In the genomic region with DNA sequence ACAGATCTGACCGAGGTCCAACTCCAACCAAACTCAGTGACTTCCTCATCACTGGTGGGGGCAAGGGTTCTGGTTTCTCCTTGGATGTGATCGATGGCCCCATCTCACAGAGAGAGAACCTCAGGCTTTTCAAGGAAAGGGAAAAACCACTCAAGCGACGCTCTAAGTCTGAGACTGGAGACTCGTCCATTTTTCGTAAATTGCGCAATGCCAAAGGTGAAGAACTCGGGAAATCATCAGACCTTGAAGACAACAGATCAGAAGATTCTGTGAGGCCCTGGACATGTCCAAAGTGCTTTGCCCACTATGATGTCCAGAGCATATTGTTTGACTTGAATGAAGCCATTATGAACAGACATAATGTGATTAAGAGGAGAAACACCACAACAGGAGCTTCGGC, we compare ENCODE assay signal across 21 mouse cellular contexts.
DNase-seq lines count a peak whose midpoint lies in the region; TF ChIP-seq lines count a peak whose summit lies in the region.
"Had no signal": no experiment of that assay in that cellular context is flagged by ENCODE, and none has a peak within 500 bp of the region (broad histone marks: within the 10 kb centered on the region; RNA-seq: fewer than 3 reads in every experiment).

No protein-coding gene starts in this region.

- no peak overlapping the region for H3K4me3 ChIP-seq in kidney, adult 2 months (ENCODE audit: insufficient read depth, low read depth, low read length)
- H3K4me3 ChIP-seq in C2C12 (ENCODE audit: insufficient read depth, poor library complexity, severe bottlenecking): no peak overlapping the region
- H3K4me3 ChIP-seq in olfactory bulb, adult 2 months (ENCODE audit: insufficient read depth, low read depth, low read length): peak overlapping the region; percentile 82
- H3K4me3 ChIP-seq: embryonic facial prominence, embryonic 13.5 days; embryonic facial prominence, embryonic 15.5 days; erythroblast, embryonic 14.5 days; forebrain, embryonic 10.5 days; forebrain, embryonic 12.5 days had no signal

- no peaks in the 10 kb centered on the region for H3K36me3 ChIP-seq in kidney, adult 2 months (ENCODE audit: control insufficient read depth, insufficient read depth, low read length)
- H3K36me3 ChIP-seq in C2C12 (ENCODE audit: control insufficient read depth, insufficient read depth): no peaks in the 10 kb centered on the region

- no peak overlapping the region for H3K27ac ChIP-seq in kidney, adult 2 months (ENCODE audit: insufficient read depth, low read depth, low read length)
- H3K27ac ChIP-seq in olfactory bulb, adult 2 months (ENCODE audit: insufficient read depth, low read depth, low read length): peak overlapping the region; percentile 99
- H3K27ac ChIP-seq: embryonic facial prominence, embryonic 13.5 days; embryonic facial prominence, embryonic 15.5 days; forebrain, embryonic 10.5 days; forebrain, embryonic 12.5 days had no signal

- H3ac ChIP-seq in C2C12 (ENCODE audit: control insufficient read depth, insufficient read length, low read depth): no peak overlapping the region

- no peak for TF ChIP-seq POLR2A in kidney, adult 2 months (IDR thresholded peaks at IDR 0.05; ENCODE audit: low read depth, low read length)
- no peak for TF ChIP-seq POLR2A in olfactory bulb, adult 2 months (IDR thresholded peaks at IDR 0.05; ENCODE audit: insufficient read depth, low read depth, low read length)

- no peaks in the 10 kb centered on the region for H3K79me3 ChIP-seq in C2C12 (ENCODE audit: low read depth)

- no peaks in the 10 kb centered on the region for H3K27me3 ChIP-seq in kidney, adult 2 months (replicated peaks; ENCODE audit: control insufficient read depth, insufficient read depth, low read length)
- H3K27me3 ChIP-seq in C2C12 (ENCODE audit: control insufficient read depth, insufficient read depth, insufficient read length): no peaks in the 10 kb centered on the region
- H3K27me3 ChIP-seq: embryonic facial prominence, embryonic 13.5 days; embryonic facial prominence, embryonic 15.5 days; forebrain, embryonic 12.5 days had no signal

- no peaks in the 10 kb centered on the region for H3K79me2 ChIP-seq in C2C12 (ENCODE audit: control insufficient read depth, insufficient read depth)

- TF ChIP-seq CTCF in kidney, adult 2 months (conservative IDR thresholded peaks at IDR 0.05; ENCODE audit: insufficient read depth, insufficient read length, low read depth, low read length): no peak
- TF ChIP-seq CTCF in C2C12 (IDR thresholded peaks at IDR 0.05; ENCODE audit: control insufficient read depth, insufficient read depth, insufficient read length): no peak
- TF ChIP-seq CTCF in olfactory bulb, adult 2 months (IDR thresholded peaks at IDR 0.05; ENCODE audit: insufficient read depth, low read depth, low read length): no peak

- peak; percentile 69 for DNase-seq in kidney, adult 2 months
- no peak for DNase-seq in kidney, postnatal 4 days
- DNase-seq in thymus, postnatal 36 days: no peak
- DNase-seq: adrenal gland, adult 2 months; adrenal gland, postnatal 10 days; adrenal gland, postnatal 25 days; B cell, adult 2 months; cerebellum, adult 11 months; cerebellum, adult 18-20 months; cerebellum, adult 8-10 months; cerebellum, adult 9-11 months; cerebellum, postnatal 14 days; cerebellum, postnatal 36 days; embryo, embryonic 11 days had no signal

- WGBS in kidney, adult 2 months: 80% methylated on average over 9 of the region's 9 CpGs
- 50% methylated on average over 9 of the region's 9 CpGs for WGBS in olfactory bulb, adult 2 months

- peaks cover 6% of the 10 kb centered on the region; the same call in 1 of the 2 replicates for H3K4me1 ChIP-seq in kidney, adult 2 months (ENCODE audit: control insufficient read depth, insufficient read depth, low read length)
- peaks cover 16% of the 10 kb centered on the region; the same call in 1 of the 2 replicates for H3K4me1 ChIP-seq in olfactory bulb, adult 2 months (ENCODE audit: control insufficient read depth, insufficient read depth, low read length)

TF ChIP-seq in C2C12, 6 proteins besides CTCF, POLR2A, EP300 and RAD21:
- TF ChIP-seq MYOD1 (IDR thresholded peaks at IDR 0.05; ENCODE audit: control insufficient read depth, insufficient read length, low read depth): no peak
- peak; percentile 57 for TF ChIP-seq CEBPB (IDR thresholded peaks at IDR 0.05; ENCODE audit: low read depth)
TF ChIP-seq in C2C12: peak in this region for 1.
